Mouse (Mus musculus): Measurements from ENCODE around the gene L3mbtl2. TPM values are rescaled to one million over a fixed set of nuclear protein-coding genes. Genes with fewer than 3 reads are reported as not detected.
"Not testable (repeated sequence)": the region's sequence is repeated elsewhere in the genome, so short reads cannot be mapped to it uniquely, and the experiment has no call there.

Gene L3mbtl2
- polyA plus RNA-seq, 1 experiment from 2014 or later, result 9.4 TPM

- Histone ChIP-seq H3K27ac (ENCODE audit: low read length) (no peak within 1 kb of the TSS), H3K9me3 (ENCODE audit: low read length) (no peaks in the 10 kb centered on the region), H3K4me2 (replicated peaks; ENCODE audit: low read depth, low read length) (no peak within 1 kb of the TSS), H3K9ac (replicated peaks; ENCODE audit: low read depth) (no peak within 1 kb of the TSS), H3K36me3 (ENCODE audit: insufficient read depth, low read length) (no peaks in the 10 kb centered on the region), H3K4me1 (ENCODE audit: insufficient read depth, low read depth, low read length) (no peaks in the 10 kb centered on the region; the same call in 1 of the 2 replicates), H3K4me3 (ENCODE audit: low read depth, low read length) (no peak within 1 kb of the TSS), H3K27me3 (replicated peaks; ENCODE audit: insufficient read depth, low read length) (peaks cover 16% of the 10 kb centered on the region; the same call in 1 of the 2 replicates)
- DNase-seq (ENCODE audit: low spot score), result no peak
- 57% methylated on average over 7 of the region's 7 CpGs for WGBS
- no peak for ATAC-seq
- TF ChIP-seq CTCF (IDR thresholded peaks at IDR 0.05) (no peak), EP300 (IDR thresholded peaks at IDR 0.05) (no peak)
These were observed 33.5 kb downstream of the L3mbtl2 start, which contains the start of gene Chadl for GRCm38 (mm10) chr15:81697175-81697574. Gene Chadl, minus strand, starts transcription at chr15:81697287.

- no peaks in the 10 kb centered on the region for H3K36me3 ChIP-seq (ENCODE audit: insufficient read depth, low read length)
- ATAC-seq (no peak), DNase-seq (ENCODE audit: low spot score) (peak; percentile 31)
- no peak overlapping the region for H3K4me2 ChIP-seq (replicated peaks; ENCODE audit: low read depth, low read length)
- H3K9me3 ChIP-seq (ENCODE audit: low read length), result no peaks in the 10 kb centered on the region
- no peaks in the 10 kb centered on the region; the same call in 1 of the 2 replicates for H3K4me1 ChIP-seq (ENCODE audit: insufficient read depth, low read depth, low read length)
- WGBS, result 32% methylated on average over 3 of the region's 3 CpGs
- no peak overlapping the region for H3K4me3 ChIP-seq (ENCODE audit: low read depth, low read length)
- peak; percentile 61 for TF ChIP-seq CTCF (IDR thresholded peaks at IDR 0.05)
- no peak for TF ChIP-seq EP300 (IDR thresholded peaks at IDR 0.05)
- H3K27ac ChIP-seq (ENCODE audit: low read length), result no peak overlapping the region
- peaks cover 10% of the 10 kb centered on the region; the same call in 1 of the 2 replicates for H3K27me3 ChIP-seq (replicated peaks; ENCODE audit: insufficient read depth, low read length)
- no peak overlapping the region for H3K9ac ChIP-seq (replicated peaks; ENCODE audit: low read depth)
These were observed 34.2 kb downstream of the L3mbtl2 start for GRCm38 (mm10) chr15:81697847-81698246.

GRCm38 (mm10) chr15:81698532-81698931, 34.8 kb downstream of the L3mbtl2 start:
- no peaks in the 10 kb centered on the region; the same call in 1 of the 2 replicates for H3K4me1 ChIP-seq (ENCODE audit: insufficient read depth, low read depth, low read length)
- ATAC-seq, result peak; percentile 37
- 0 out of 2 replicates have a peak, but pooled peaks cover 5% of the 10 kb centered on the region for H3K27me3 ChIP-seq (replicated peaks; ENCODE audit: insufficient read depth, low read length)
- no peak overlapping the region for H3K9ac ChIP-seq (replicated peaks; ENCODE audit: low read depth)
- TF ChIP-seq CTCF (IDR thresholded peaks at IDR 0.05) (no peak), EP300 (IDR thresholded peaks at IDR 0.05) (no peak)
- peak; percentile 77 for DNase-seq (ENCODE audit: low spot score)
- WGBS, result 25% methylated on average over 2 of the region's 2 CpGs
- no peak overlapping the region for H3K4me2 ChIP-seq (replicated peaks; ENCODE audit: low read depth, low read length)
- no peaks in the 10 kb centered on the region for H3K9me3 ChIP-seq (ENCODE audit: low read length)
- no peaks in the 10 kb centered on the region for H3K36me3 ChIP-seq (ENCODE audit: insufficient read depth, low read length)
- H3K27ac ChIP-seq (ENCODE audit: low read length), result no peak overlapping the region
- no peak overlapping the region for H3K4me3 ChIP-seq (ENCODE audit: low read depth, low read length)

- ATAC-seq (no peak), DNase-seq (ENCODE audit: low spot score) (no peak)
- H3K4me1 ChIP-seq (ENCODE audit: insufficient read depth, low read depth, low read length), result no peaks in the 10 kb centered on the region
- no peaks in the 10 kb centered on the region for H3K27me3 ChIP-seq (replicated peaks; ENCODE audit: insufficient read depth, low read length)
- WGBS, result 70% methylated on average over 2 of the region's 2 CpGs
- H3K36me3 ChIP-seq (ENCODE audit: insufficient read depth, low read length), result no peaks in the 10 kb centered on the region
- H3K4me2 ChIP-seq (replicated peaks; ENCODE audit: low read depth, low read length), result no peak overlapping the region
- H3K27ac ChIP-seq (ENCODE audit: low read length), result no peak overlapping the region
- no peaks in the 10 kb centered on the region for H3K9me3 ChIP-seq (ENCODE audit: low read length)
- H3K4me3 ChIP-seq (ENCODE audit: low read depth, low read length), result no peak overlapping the region
- TF ChIP-seq CTCF (IDR thresholded peaks at IDR 0.05) (no peak), EP300 (IDR thresholded peaks at IDR 0.05) (no peak)
- H3K9ac ChIP-seq (replicated peaks; ENCODE audit: low read depth), result no peak overlapping the region
These were observed 36.5 kb downstream of the L3mbtl2 start for GRCm38 (mm10) chr15:81700161-81700560.

DNA sequence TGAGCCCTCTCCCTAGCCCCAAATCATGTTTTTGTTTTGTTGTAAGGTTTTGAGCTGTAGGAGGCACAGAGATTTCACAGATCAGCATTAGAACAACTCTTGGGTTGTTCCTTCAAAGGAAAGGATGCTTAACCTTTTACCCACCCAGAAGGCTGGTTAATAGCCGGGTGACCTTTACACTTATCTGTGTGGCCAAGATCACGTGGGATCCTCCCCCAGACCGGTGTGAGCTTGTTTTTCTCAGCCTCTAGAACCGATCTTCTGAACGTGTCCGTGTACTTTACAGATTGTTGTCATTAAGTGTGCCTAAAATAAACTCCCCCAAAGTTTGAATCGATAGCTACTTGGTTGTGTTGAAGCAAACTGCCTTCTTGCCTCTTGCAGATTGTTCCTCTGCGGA, 36.9 kb downstream of the L3mbtl2 start:
- H3K4me2 ChIP-seq (replicated peaks; ENCODE audit: low read depth, low read length), result no peak overlapping the region
- 0 out of 2 replicates have a peak, but pooled peaks cover 3% of the 10 kb centered on the region for H3K36me3 ChIP-seq (ENCODE audit: insufficient read depth, low read length)
- no peak overlapping the region for H3K27ac ChIP-seq (ENCODE audit: low read length)
- DNase-seq (ENCODE audit: low spot score) (no peak), ATAC-seq (no peak)
- 53% methylated on average over 8 of the region's 8 CpGs for WGBS
- no peaks in the 10 kb centered on the region for H3K9me3 ChIP-seq (ENCODE audit: low read length)
- no peaks in the 10 kb centered on the region for H3K4me1 ChIP-seq (ENCODE audit: insufficient read depth, low read depth, low read length)
- TF ChIP-seq CTCF (IDR thresholded peaks at IDR 0.05), result no peak
- TF ChIP-seq EP300 (IDR thresholded peaks at IDR 0.05), result no peak
- H3K4me3 ChIP-seq (ENCODE audit: low read depth, low read length), result no peak overlapping the region
- no peak overlapping the region for H3K9ac ChIP-seq (replicated peaks; ENCODE audit: low read depth)
- no peaks in the 10 kb centered on the region for H3K27me3 ChIP-seq (replicated peaks; ENCODE audit: insufficient read depth, low read length)

DNA sequence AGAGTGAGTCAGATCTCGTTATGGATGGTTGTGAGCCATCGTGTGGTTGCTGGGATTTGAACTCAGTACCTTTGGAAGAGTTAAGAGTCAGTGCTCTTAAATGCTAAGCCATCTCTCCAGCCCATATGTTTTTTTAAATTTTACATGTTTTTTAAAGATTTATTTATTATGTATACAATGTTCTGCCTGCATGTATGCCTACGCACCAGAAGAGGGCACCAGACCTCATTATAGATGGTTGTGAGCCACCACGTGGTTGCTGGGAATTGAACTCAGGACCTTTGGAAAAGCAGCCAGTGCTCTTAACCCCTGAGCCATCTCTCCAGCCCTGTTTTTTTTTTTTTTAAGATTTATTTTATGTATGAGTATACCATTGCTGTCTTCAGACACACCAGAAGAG, 37.7 kb downstream of the L3mbtl2 start:
- not testable (repeated sequence) for DNase-seq (ENCODE audit: low spot score); H3K4me1 ChIP-seq (ENCODE audit: insufficient read depth, low read depth, low read length); H3K9ac ChIP-seq (replicated peaks; ENCODE audit: low read depth); H3K27me3 ChIP-seq (replicated peaks; ENCODE audit: insufficient read depth, low read length); H3K27ac ChIP-seq (ENCODE audit: low read length); H3K9me3 ChIP-seq (ENCODE audit: low read length); ATAC-seq; H3K4me2 ChIP-seq (replicated peaks; ENCODE audit: low read depth, low read length); H3K36me3 ChIP-seq (ENCODE audit: insufficient read depth, low read length); H3K4me3 ChIP-seq (ENCODE audit: low read depth, low read length)
- 0 out of 2 replicates have a peak, but pooled peaks have one; percentile 15 for TF ChIP-seq CTCF (IDR thresholded peaks at IDR 0.05)
- 76% methylated on average over 4 of the region's 4 CpGs for WGBS

Measured in lung, postnatal 0 days (tissue).